Mouse (Mus musculus) forebrain, embryonic 16.5 days (tissue): Measurements from ENCODE around the gene Casz1. TPM values are rescaled to one million over a fixed set of nuclear protein-coding genes. Genes with fewer than 3 reads are reported as not detected.

Experiments
- ATAC-seq: fragments of 200-750 bp; cut with Nextera tagmentation; 2 replicates; pipeline ENCODE4 v1.8.0; 2017; ENCODE audit warnings: mild to moderate bottlenecking, moderate library complexity
- H3K27ac ChIP-seq: fragments of 300-500 bp; sonication (generic); 2 replicates; pipeline ENCODE4 v1.5.1; 2014; ENCODE audit warnings: low read length, control low read depth
- H3K27me3 ChIP-seq: fragments of 300-500 bp; sonication (generic); replicated peaks from 2 replicates; pipeline ENCODE4 v1.6.1; 2014; ENCODE audit warnings: low read length; ENCODE audit not compliant: control insufficient read depth, insufficient read depth
- H3K36me3 ChIP-seq: fragments of 300-500 bp; sonication (generic); 2 replicates; pipeline ENCODE4 v1.6.1; 2014; ENCODE audit not compliant: control insufficient read depth, insufficient read depth
- H3K4me1 ChIP-seq: fragments of 300-500 bp; sonication (generic); replicated peaks from 2 replicates; pipeline ENCODE4 v1.6.1; 2014; ENCODE audit warnings: low read length; ENCODE audit not compliant: control insufficient read depth, insufficient read depth
- H3K4me2 ChIP-seq: fragments of 300-500 bp; sonication (generic); 2 replicates; pipeline ENCODE4 v1.6.1; 2014; ENCODE audit warnings: mild to moderate bottlenecking, low read length, control low read depth
- H3K4me3 ChIP-seq: fragments of 300-500 bp; sonication (generic); replicated peaks from 2 replicates; pipeline ENCODE4 v1.5.1; 2014; ENCODE audit warnings: mild to moderate bottlenecking, low read length, control low read depth
- H3K9ac ChIP-seq: fragments of 300-500 bp; sonication (generic); replicated peaks from 2 replicates; pipeline ENCODE4 v1.6.1; 2014; ENCODE audit warnings: low read depth, low read length, control low read depth
- H3K9me3 ChIP-seq: fragments of 300-500 bp; sonication (generic); 2 replicates; pipeline ENCODE4 v1.6.1; 2016; ENCODE audit warnings: low read length; ENCODE audit not compliant: control insufficient read depth
- WGBS: fragments of 180-500 bp; shearing (Covaris S2); extraction: QIAGEN DNeasy Blood & Tissue Kit; methylation state at CpG from one replicate; pipeline ENCODE4 v1.1.7; 2014; 5-methylcytosine and 5-hydroxymethylcytosine counted together
- polyA plus RNA-seq: library from polyadenylated mRNA; unstranded; fragments of >200 nt; fragmentation: Nextera tagmentation; extraction: Ambion mirVana; gene quantifications from 2 replicates; pipeline ENCODE4 v1.2.1, GENCODE M21; 2015

Gene Casz1
- polyA plus RNA-seq, 1 experiment from 2014 or later, result 1.0 TPM

DNA sequence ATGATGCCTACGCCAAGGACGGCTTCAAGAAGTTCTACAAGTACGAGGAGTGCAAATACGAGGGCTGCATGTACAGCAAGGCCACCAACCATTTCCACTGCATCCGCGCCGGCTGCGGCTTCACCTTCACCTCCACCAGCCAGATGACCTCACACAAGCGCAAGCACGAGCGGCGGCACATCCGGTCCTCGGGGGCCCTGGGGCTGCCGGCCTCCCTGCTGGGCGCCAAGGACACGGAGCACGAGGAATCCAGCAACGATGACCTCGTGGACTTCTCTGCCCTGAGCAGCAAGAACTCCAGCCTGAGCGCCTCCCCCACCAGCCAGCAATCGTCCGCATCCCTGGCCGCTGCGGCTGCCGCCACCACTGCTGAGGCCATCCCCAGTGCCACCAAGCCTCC lies 134.3 kb downstream of the Casz1 start:
- Histone ChIP-seq H3K4me3 (no peak overlapping the region), H3K27ac (no peak overlapping the region), H3K4me1 (peaks cover 20% of the 10 kb centered on the region), H3K9me3 (no peaks in the 10 kb centered on the region), H3K4me2 (no peak overlapping the region), H3K36me3 (no peaks in the 10 kb centered on the region), H3K9ac (no peak overlapping the region), H3K27me3 (peaks cover 4% of the 10 kb centered on the region; the same call in 1 of the 2 replicates)
- WGBS, result 85% methylated on average over 26 of the region's 26 CpGs
- no peak for ATAC-seq

DNA sequence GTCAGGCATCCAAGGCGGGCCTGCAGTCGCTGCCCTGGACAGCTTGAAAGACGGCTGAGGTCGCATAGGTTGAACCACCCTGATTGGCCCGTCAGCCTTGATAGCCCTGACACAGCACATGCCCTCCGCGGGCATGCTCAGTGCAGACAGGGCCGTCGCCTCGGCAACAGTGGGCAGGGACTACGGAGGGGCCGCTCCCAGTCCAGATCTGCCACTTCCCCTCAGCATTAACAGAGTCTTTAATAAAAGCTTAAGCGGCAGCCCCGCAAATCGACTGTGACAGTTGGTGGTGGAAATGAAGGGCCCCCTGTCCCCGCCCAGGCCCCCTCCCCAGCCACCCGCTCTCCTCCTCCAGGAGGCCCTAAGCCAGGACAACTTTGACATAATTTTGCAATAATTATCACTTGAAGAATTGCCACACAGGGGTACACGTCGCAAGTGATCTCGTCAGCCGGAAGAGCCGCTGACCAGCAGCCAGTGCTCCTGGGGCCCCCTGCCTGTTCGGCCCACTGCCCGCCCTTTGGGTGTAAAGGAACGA lies 136.5 kb downstream of the Casz1 start:
- Histone ChIP-seq H3K36me3 (no peaks in the 10 kb centered on the region), H3K9ac (peak overlapping the region; percentile 47), H3K4me3 (no peak overlapping the region), H3K9me3 (no peaks in the 10 kb centered on the region), H3K27ac (no peak overlapping the region), H3K4me1 (peaks cover 16% of the 10 kb centered on the region), H3K27me3 (peaks cover 4% of the 10 kb centered on the region; the same call in 1 of the 2 replicates), H3K4me2 (peak overlapping the region; percentile 36)
- peak; percentile 86 for ATAC-seq
- WGBS, result 6% methylated on average over 25 of the region's 25 CpGs

DNA sequence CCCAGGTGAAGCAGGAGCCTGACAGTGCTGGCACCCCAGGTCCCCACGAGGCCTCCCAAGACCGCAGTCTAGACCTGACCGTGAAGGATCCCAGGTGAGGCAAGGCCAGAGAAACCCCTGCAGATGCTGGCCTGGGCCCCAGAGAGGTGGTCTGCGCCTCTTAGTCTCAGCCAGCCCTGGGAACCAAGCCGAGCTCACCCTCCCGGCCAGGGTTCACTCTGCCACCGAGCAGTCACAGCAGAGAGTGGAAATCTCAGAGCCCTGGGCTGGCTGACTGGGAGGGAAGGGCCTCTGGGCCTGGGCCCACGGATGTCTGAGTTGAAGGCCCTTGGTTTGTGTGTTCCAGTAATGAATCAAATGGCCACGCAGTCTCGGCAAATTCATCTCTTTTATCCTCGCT lies 137.1 kb downstream of the Casz1 start:
- no peak for ATAC-seq
- WGBS, result 38% methylated on average over 11 of the region's 11 CpGs
- Histone ChIP-seq H3K27ac (no peak overlapping the region), H3K4me2 (no peak overlapping the region), H3K9ac (no peak overlapping the region), H3K27me3 (peaks cover 4% of the 10 kb centered on the region; the same call in 1 of the 2 replicates), H3K4me3 (no peak overlapping the region), H3K9me3 (no peaks in the 10 kb centered on the region), H3K36me3 (no peaks in the 10 kb centered on the region), H3K4me1 (peaks cover 16% of the 10 kb centered on the region)

DNA sequence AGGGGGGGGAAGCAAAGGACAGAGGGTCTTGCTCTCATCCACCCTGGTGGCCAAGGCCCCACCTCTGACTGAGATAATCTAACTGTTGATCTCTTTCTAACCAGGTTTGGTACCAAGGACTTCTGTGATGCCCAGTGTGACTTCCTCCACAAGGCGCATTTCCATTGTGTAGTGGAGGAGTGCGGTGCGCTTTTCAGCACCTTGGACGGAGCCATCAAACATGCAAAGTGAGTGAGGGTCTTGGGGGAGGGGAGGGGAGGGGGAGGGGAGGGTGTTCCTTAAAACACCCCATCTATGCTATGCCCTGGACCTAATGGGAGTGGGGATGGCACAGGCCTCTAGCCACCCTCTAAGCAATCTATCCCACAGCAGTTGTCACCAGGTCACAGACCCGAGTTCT lies 138.9 kb downstream of the Casz1 start:
- 34% methylated on average over 5 of the region's 5 CpGs for WGBS
- peaks cover 4% of the 10 kb centered on the region; the same call in 1 of the 2 replicates for H3K27me3 ChIP-seq

DNA sequence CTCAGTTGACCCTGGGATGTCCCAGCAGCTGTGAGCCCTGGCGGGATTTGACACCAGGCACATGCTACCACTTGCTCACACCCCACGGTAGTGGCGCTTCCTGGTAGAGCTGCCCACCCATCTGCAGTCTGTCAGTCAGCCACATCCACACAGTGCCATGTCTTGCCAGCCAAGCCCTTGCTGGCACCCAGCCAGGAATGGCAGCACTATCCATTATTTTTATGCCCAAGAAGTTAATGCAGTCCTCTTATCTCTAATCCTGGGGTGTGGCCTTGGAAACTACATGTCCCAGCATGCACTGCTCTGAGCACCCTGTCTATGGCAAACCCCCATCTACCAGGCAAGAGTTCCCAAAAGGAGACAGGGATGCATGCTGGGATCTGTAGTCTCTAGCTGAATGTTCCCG lies 141.2 kb downstream of the Casz1 start:
- no peaks in the 10 kb centered on the region for H3K36me3 ChIP-seq
- H3K4me2 ChIP-seq, result no peak overlapping the region
- WGBS, result 55% methylated on average over 4 of the region's 4 CpGs
- H3K27ac ChIP-seq, result no peak overlapping the region
- no peak overlapping the region for H3K9ac ChIP-seq
- peak; percentile 78 for ATAC-seq
- no peaks in the 10 kb centered on the region for H3K9me3 ChIP-seq
- no peak overlapping the region for H3K4me3 ChIP-seq
- no peaks in the 10 kb centered on the region; the same call in 1 of the 2 replicates for H3K27me3 ChIP-seq
- peaks cover 20% of the 10 kb centered on the region for H3K4me1 ChIP-seq

More for the DNA sequence above, 138.9 kb downstream of the Casz1 start:
- Histone ChIP-seq H3K4me2 (no peak overlapping the region), H3K9ac (no peak overlapping the region), H3K9me3 (no peaks in the 10 kb centered on the region), H3K36me3 (no peaks in the 10 kb centered on the region), H3K4me3 (no peak overlapping the region), H3K27ac (no peak overlapping the region), H3K4me1 (peaks cover 16% of the 10 kb centered on the region)
- no peak for ATAC-seq

DNA sequence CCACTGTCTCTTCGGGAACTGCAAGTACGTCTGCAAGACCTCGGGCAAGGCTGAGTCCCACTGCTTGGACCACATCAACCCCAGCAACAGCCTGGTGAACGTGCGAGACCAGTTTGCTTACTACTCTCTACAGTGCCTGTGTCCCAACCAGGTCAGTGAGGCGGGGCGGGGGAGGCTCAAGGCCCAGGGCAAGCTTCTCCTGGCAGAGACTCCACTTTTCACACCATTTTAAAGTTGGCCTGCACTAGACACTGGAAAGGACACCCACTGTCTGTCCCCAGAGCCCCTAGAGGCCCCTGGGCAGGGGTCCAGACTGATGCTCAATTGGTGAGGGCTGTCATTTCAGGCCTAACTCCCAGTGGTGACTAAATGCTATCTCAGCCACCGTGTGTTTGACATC lies 141.8 kb downstream of the Casz1 start:
- H3K27me3 ChIP-seq, result peaks cover 3% of the 10 kb centered on the region; the same call in 1 of the 2 replicates
- no peaks in the 10 kb centered on the region for H3K36me3 ChIP-seq
- no peak overlapping the region for H3K4me2 ChIP-seq
- WGBS, result 89% methylated on average over 8 of the region's 8 CpGs
- peaks cover 20% of the 10 kb centered on the region for H3K4me1 ChIP-seq
- no peak overlapping the region for H3K9ac ChIP-seq
- no peak overlapping the region for H3K4me3 ChIP-seq
- no peak for ATAC-seq
- no peaks in the 10 kb centered on the region for H3K9me3 ChIP-seq
- no peak overlapping the region for H3K27ac ChIP-seq

DNA sequence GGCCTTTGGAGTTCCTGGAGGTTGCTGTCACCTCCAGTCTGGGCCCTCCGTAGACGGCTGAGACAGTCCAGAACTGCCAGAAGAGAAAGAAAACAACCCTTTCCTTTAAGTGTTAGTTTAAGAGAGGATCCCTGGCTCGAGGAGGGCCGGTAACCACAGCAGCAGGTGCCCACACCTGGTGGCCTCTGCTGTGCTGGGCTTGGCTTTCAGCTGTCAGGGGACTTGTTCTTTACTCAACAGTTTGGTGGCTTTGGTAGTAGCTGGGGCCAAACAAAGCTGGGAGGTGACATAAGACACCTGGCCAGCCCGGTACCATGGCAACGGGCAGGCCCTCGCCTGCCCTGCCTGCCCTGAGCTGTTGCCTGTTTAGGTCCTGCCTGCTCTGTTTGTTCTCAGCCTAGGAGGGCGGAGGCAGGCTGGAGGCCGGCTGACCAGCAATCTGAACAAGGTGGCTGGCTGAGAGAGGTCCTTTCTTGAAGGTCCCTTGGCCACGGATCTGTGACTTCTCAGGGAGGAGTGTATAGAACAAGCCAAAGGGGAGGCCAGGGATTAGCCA lies 143.7 kb downstream of the Casz1 start:
- Histone ChIP-seq H3K9me3 (no peaks in the 10 kb centered on the region), H3K27me3 (peaks cover 12% of the 10 kb centered on the region), H3K36me3 (no peaks in the 10 kb centered on the region), H3K9ac (no peak overlapping the region), H3K27ac (no peak overlapping the region), H3K4me1 (peaks cover 35% of the 10 kb centered on the region), H3K4me3 (no peak overlapping the region), H3K4me2 (no peak overlapping the region)
- ATAC-seq, result no peak
- 61% methylated on average over 10 of the region's 10 CpGs for WGBS

DNA sequence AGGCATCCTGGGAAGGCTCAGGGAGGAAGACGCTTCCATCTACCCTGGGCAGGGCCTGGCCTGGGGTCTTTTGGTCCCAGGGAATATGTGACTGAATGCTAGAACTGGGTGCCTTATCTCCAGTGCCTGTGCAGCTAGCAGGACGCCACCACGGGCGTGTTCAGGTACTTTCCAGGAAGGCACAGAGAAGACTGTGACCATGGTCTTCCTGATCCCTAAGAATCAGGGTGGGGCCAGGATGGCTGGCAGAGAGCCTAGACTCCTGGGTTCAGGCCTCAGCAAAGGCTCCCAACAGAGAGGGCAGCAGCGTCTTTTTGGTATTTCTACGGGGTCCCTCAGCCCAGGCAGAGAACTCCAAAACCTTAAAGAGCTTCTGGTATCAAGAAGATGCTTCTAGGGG lies 146.3 kb downstream of the Casz1 start:
- H3K27ac ChIP-seq, result no peak overlapping the region
- no peaks in the 10 kb centered on the region for H3K36me3 ChIP-seq
- H3K27me3 ChIP-seq, result peaks cover 22% of the 10 kb centered on the region
- WGBS, result 41% methylated on average over 6 of the region's 6 CpGs
- H3K4me1 ChIP-seq, result peaks cover 33% of the 10 kb centered on the region
- H3K4me2 ChIP-seq, result no peak overlapping the region
- peak; percentile 9; the same call in 1 of the 2 replicates for ATAC-seq
- H3K9me3 ChIP-seq, result no peaks in the 10 kb centered on the region
- no peak overlapping the region for H3K9ac ChIP-seq
- no peak overlapping the region for H3K4me3 ChIP-seq

DNA sequence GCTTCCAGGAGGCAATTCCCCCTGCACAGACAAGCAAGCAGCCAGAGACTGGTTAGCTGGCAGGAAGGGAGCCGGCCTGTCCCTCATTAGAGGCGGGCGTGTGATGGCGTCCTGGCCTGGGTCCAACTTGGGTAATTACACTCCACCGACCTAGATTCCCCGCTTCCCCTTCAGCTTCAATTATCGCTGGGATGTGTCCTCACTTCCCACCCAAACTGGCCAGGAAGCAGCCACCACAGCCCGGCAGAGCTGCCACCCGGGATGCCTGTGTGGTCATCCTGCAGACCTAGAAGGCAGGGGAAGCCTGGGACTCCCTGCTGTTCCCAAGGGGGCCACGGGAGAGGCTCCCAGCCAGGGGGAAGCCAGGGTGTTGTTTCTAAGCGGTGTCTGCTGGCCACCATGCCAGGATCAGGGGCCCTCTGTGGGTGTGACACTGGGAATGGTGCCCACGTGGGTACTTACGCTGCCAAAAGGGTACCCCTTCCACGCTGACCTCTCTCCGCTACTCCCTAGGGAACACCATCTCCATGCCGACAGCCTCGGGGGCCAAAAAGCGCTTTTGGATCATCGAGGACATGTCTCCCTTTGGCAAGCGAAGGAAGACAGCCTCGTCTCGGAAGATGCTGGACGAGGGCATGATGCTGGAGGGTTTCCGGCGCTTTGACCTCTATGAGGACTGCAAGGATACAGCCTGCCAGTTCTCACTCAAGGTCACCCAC lies 146.9 kb downstream of the Casz1 start:
- 0 out of 2 replicates have a peak overlapping the region, but pooled peaks have one; percentile 10 for H3K9ac ChIP-seq
- H3K4me3 ChIP-seq, result no peak overlapping the region

More for the DNA sequence above, 146.9 kb downstream of the Casz1 start:
- WGBS, result 17% methylated on average over 25 of the region's 25 CpGs
- Histone ChIP-seq H3K4me2 (peak overlapping the region; percentile 78), H3K27me3 (peaks cover 22% of the 10 kb centered on the region), H3K27ac (no peak overlapping the region), H3K4me1 (peaks cover 37% of the 10 kb centered on the region), H3K9me3 (no peaks in the 10 kb centered on the region), H3K36me3 (no peaks in the 10 kb centered on the region)
- peak; percentile 80 for ATAC-seq
